Mouse (Mus musculus): ENCODE data around the gene Gm21988. TPM values are rescaled to one million over a fixed set of nuclear protein-coding genes. Genes with fewer than 3 reads are reported as not detected.

Gene Gm21988
- total and polyA plus RNA-seq, 3 experiments: 0.98 to 2.6 (median 1.4) TPM

DNA sequence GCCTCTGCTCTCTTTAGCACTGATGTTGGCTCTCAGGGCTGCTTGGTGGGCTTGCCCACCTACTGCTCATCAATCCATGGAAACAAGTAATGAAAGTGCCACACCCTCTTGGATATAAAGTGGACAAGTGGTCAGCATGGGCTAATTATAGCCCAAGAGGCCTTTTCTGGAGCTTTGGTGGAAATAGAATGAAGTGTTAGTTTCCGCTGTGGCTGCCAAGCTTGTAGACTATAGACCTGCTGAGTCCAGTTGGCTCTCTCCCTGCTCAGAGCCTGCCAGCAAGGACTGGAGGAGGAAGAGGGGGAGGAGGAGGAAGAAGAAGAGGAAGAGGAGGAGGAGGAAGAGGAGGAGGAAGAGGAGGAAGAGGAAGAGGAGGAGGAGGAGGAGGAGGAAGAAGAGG is 26.8 kb upstream of the Gm21988 start:
- H3K4me1 ChIP-seq (ENCODE audit: control insufficient read depth in 1 of 2, insufficient read depth in 2 of 2): peaks cover 3 to 5% of the 10 kb centered on the region in 2 experiments; a peak in 2 of 4 replicates
- no peaks in the 10 kb centered on the region for H3K79me2 ChIP-seq (replicated peaks; ENCODE audit: control insufficient read depth, extremely low read depth, insufficient read depth, poor library complexity, severe bottlenecking)
- in situ Hi-C loops (cut with MboI; ENCODE audit: low pct_ligation_motif_present, low pct_unique_long_range_greater_than_20kb, low sequenced_read_pairs): no loop called here
- dilution Hi-C loops (cut with MboI; ENCODE audit: extremely low pct_ligation_motif_present, extremely low pct_unique_long_range_greater_than_20kb, low sequenced_read_pairs): no loop called here
- H3K9ac ChIP-seq (ENCODE audit: insufficient read depth, low read depth): no peak overlapping the region
- H3K4me2 ChIP-seq (ENCODE audit: insufficient read depth, low read depth, poor library complexity, severe bottlenecking): no peak overlapping the region
- H3K27me3 ChIP-seq (replicated peaks): peaks cover 53% of the 10 kb centered on the region
- TF ChIP-seq ELF1 (IDR thresholded peaks at IDR 0.05; ENCODE audit: low read depth, low read length): no peak
- TF ChIP-seq MAFK (IDR thresholded peaks at IDR 0.05; ENCODE audit: insufficient replicate concordance, low read length): no peak
- TF ChIP-seq POLR2AphosphoS2 (IDR thresholded peaks at IDR 0.05; ENCODE audit: low read depth, low read length): no peak
- H3K36me3 ChIP-seq (replicated peaks in 1 of 2; ENCODE audit: control insufficient read depth in 1 of 2, insufficient read depth in 1 of 2, low read length in 1 of 2): no peaks in the 10 kb centered on the region
- no peak for DNase-seq (ENCODE audit: extremely low read depth)
- H3K4me3 ChIP-seq (replicated peaks in 1 of 3; ENCODE audit: low read depth in 2 of 3, low read length in 2 of 3, poor library complexity in 1 of 3): no peak overlapping the region
- H3K9me3 ChIP-seq (replicated peaks; ENCODE audit: low read length): peaks cover 2% of the 10 kb centered on the region
- H3K27ac ChIP-seq (ENCODE audit: insufficient read depth, low read depth): no peak overlapping the region

DNA sequence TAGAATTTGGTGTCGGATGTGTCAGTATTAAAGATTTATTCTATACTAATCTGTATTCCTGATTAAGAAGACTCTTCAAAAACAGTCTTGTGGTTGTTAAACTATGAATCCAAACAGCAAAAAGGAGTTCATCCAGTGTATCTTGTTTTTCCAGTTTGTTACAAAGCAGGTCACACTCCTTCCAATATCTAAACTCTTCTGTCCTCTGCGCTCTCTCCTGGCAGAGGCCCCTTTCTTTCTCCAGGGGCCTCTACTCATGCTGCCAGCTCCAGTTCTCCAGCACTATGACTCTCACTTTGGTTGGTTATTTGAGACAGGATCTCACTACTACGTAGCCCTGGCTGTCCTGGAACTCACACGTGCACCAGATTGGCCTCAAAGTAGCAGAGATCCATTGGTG is 26.2 kb upstream of the Gm21988 start:
- H3K9me3 ChIP-seq (replicated peaks; ENCODE audit: low read length): peaks cover 4% of the 10 kb centered on the region
- TF ChIP-seq ELF1 (IDR thresholded peaks at IDR 0.05; ENCODE audit: low read depth, low read length) (no peak), NRF1 (IDR thresholded peaks at IDR 0.05; ENCODE audit: low read depth, low read length) (no peak), E2F4 (IDR thresholded peaks at IDR 0.05; ENCODE audit: insufficient replicate concordance, low read depth, low read length) (no peak), PAX5 (IDR thresholded peaks at IDR 0.05; ENCODE audit: low read length) (no peak), ZKSCAN1 (IDR thresholded peaks at IDR 0.05; ENCODE audit: borderline replicate concordance, low read depth, low read length) (no peak), CTCF (conservative IDR thresholded peaks at IDR 0.05 in 1 of 2, IDR thresholded peaks at IDR 0.05 in 1 of 2; ENCODE audit: low read depth in 2 of 2, low read length in 2 of 2) (no peak), SIN3A (IDR thresholded peaks at IDR 0.05; ENCODE audit: low read length) (no peak), NELFE (IDR thresholded peaks at IDR 0.05; ENCODE audit: low read depth, low read length) (no peak), ETS1 (conservative IDR thresholded peaks at IDR 0.05; ENCODE audit: low read depth, low read length) (no peak), JUND (conservative IDR thresholded peaks at IDR 0.05; ENCODE audit: low read depth, low read length) (no peak), MAZ (IDR thresholded peaks at IDR 0.05; ENCODE audit: low read depth, low read length) (no peak), RCOR1 (conservative IDR thresholded peaks at IDR 0.05; ENCODE audit: low read depth, low read length) (no peak), CHD1 (IDR thresholded peaks at IDR 0.05; ENCODE audit: low read depth, low read length) (no peak), MEF2A (IDR thresholded peaks at IDR 0.05; ENCODE audit: borderline replicate concordance, low read depth, low read length) (no peak), MAX (IDR thresholded peaks at IDR 0.05; ENCODE audit: low read length) (no peak)
- H3K4me3 ChIP-seq (replicated peaks in 1 of 3; ENCODE audit: low read depth in 2 of 3, low read length in 2 of 3, poor library complexity in 1 of 3): no peak overlapping the region
- no peak for DNase-seq (ENCODE audit: extremely low read depth)
- no peak overlapping the region for H3K27ac ChIP-seq (ENCODE audit: insufficient read depth, low read depth)
- H3K9ac ChIP-seq (ENCODE audit: insufficient read depth, low read depth): no peak overlapping the region
- dilution Hi-C loops (cut with MboI; ENCODE audit: extremely low pct_ligation_motif_present, extremely low pct_unique_long_range_greater_than_20kb, low sequenced_read_pairs): no loop called here
- H3K27me3 ChIP-seq (replicated peaks): peaks cover 55% of the 10 kb centered on the region
- no peak overlapping the region for H3K4me2 ChIP-seq (ENCODE audit: insufficient read depth, low read depth, poor library complexity, severe bottlenecking)
- in situ Hi-C loops (cut with MboI; ENCODE audit: low pct_ligation_motif_present, low pct_unique_long_range_greater_than_20kb, low sequenced_read_pairs): no loop called here
- no peaks in the 10 kb centered on the region for H3K36me3 ChIP-seq (replicated peaks in 1 of 2; ENCODE audit: control insufficient read depth in 1 of 2, insufficient read depth in 1 of 2, low read length in 1 of 2)
- peaks cover 3 to 5% of the 10 kb centered on the region in 2 experiments; a peak in 2 of 4 replicates for H3K4me1 ChIP-seq (ENCODE audit: control insufficient read depth in 1 of 2, insufficient read depth in 2 of 2)
- no peaks in the 10 kb centered on the region for H3K79me2 ChIP-seq (replicated peaks; ENCODE audit: control insufficient read depth, extremely low read depth, insufficient read depth, poor library complexity, severe bottlenecking)
